Mouse (Mus musculus): Measurements from ENCODE around the gene Foxd1. TPM values are rescaled to one million over a fixed set of nuclear protein-coding genes. Genes with fewer than 3 reads are reported as not detected.

The Foxd1 gene
- polyA plus RNA-seq, 1 experiment from 2014 or later = 2.9 TPM

DNA sequence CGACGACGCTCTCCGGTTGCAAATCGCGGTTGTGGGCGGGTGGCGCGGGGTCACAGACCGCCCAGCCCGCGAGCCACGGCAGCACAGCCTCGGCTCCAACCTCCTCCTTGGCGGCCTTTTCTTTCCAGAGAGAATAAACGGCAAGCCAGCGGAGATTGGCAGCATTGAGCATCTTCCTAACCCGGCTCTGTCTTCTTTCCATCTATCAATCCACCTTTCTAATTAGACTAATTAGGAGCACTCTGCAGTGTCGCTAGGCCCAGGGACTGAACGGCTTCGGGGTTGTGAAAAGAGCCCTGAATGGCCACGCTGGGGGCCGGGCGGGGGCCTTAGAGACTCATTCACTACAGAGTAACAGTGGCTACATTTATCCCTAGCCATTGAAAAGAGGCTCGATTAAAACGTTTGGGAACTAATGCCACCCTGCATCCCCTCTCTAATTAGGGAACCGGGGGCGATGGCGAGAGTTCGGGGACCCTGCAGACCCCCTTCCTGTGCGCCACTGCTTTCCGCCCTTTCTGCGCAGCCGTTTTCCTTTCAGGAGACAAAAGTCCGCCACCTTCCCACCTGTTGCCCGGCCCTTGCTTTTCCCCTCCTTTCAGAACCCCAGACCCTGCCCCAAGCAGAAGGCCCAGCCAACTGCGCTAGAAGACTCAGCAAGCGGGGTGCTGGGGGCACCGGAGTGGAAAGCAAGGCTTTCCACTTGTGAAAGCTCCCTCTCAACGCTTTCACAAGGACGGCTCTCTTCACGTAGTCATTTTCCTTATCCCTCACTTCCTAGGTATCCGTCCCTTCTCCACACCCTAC is 12.6 kb downstream of the Foxd1 start:
- Histone ChIP-seq H3K9me3 (ENCODE audit: control insufficient read depth, low read length) (no peaks in the 10 kb centered on the region), H3K9ac (ENCODE audit: low read depth, low read length) (peak overlapping the region; percentile 53), H3K4me1 (ENCODE audit: control insufficient read depth, insufficient read depth, low read length) (peaks cover 13% of the 10 kb centered on the region; the same call in 1 of the 2 replicates), H3K36me3 (ENCODE audit: control insufficient read depth, insufficient read depth, low read length) (no peaks in the 10 kb centered on the region), H3K27me3 (replicated peaks; ENCODE audit: control insufficient read depth, insufficient read depth, low read length) (peaks cover 80% of the 10 kb centered on the region), H3K27ac (replicated peaks; ENCODE audit: low read depth, low read length) (peak overlapping the region; percentile 35; the same call in 1 of the 2 replicates), H3K4me3 (ENCODE audit: low read depth, low read length) (peak overlapping the region; percentile 37), H3K4me2 (ENCODE audit: low read depth, low read length) (peak overlapping the region; percentile 62)
- DNase-seq (ENCODE audit: low spot score) = no peak
- ATAC-seq (ENCODE audit: low read depth) = peak; percentile 57; the same call in 1 of the 2 replicates
- 6% methylated on average over 31 of the region's 43 CpGs for WGBS

- DNase-seq (ENCODE audit: low spot score) = no peak
- H3K27ac ChIP-seq (replicated peaks; ENCODE audit: low read depth, low read length) = no peak overlapping the region
- H3K4me3 ChIP-seq (ENCODE audit: low read depth, low read length) = no peak overlapping the region
- no peak overlapping the region for H3K9ac ChIP-seq (ENCODE audit: low read depth, low read length)
- no peaks in the 10 kb centered on the region for H3K36me3 ChIP-seq (ENCODE audit: control insufficient read depth, insufficient read depth, low read length)
- H3K9me3 ChIP-seq (ENCODE audit: control insufficient read depth, low read length) = no peaks in the 10 kb centered on the region
- peaks cover 13% of the 10 kb centered on the region; the same call in 1 of the 2 replicates for H3K4me1 ChIP-seq (ENCODE audit: control insufficient read depth, insufficient read depth, low read length)
- 15% methylated on average over 3 of the region's 3 CpGs for WGBS
- no peak for ATAC-seq (ENCODE audit: low read depth)
- no peak overlapping the region for H3K4me2 ChIP-seq (ENCODE audit: low read depth, low read length)
- peaks cover 78% of the 10 kb centered on the region for H3K27me3 ChIP-seq (replicated peaks; ENCODE audit: control insufficient read depth, insufficient read depth, low read length)
These were observed 13.6 kb downstream of the Foxd1 start for GRCm38 (mm10) chr13:98367601-98368000.

DNA sequence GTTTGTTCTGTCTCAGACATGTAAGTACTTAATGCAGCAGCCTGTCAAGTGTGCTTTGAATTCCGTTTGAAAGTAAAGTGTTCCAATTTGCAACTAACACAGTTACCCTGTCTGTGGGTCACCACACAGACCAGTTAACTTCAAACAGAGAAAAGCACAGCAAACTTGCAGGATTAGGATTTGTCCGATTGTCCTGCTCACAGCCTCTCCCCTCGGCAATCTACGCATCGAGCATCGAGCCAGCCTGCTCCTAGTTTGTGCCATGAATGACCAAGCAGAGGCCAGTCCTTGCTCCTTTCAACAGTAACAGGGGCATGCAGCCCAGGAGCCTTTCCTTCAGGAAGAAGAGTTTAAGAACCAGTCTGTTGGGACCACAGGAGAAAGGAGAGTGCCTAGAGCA is 15.0 kb downstream of the Foxd1 start:
- Histone ChIP-seq H3K27me3 (replicated peaks; ENCODE audit: control insufficient read depth, insufficient read depth, low read length) (peaks cover 67% of the 10 kb centered on the region), H3K27ac (replicated peaks; ENCODE audit: low read depth, low read length) (no peak overlapping the region), H3K9me3 (ENCODE audit: control insufficient read depth, low read length) (no peaks in the 10 kb centered on the region), H3K4me2 (ENCODE audit: low read depth, low read length) (no peak overlapping the region), H3K4me3 (ENCODE audit: low read depth, low read length) (no peak overlapping the region), H3K36me3 (ENCODE audit: control insufficient read depth, insufficient read depth, low read length) (no peaks in the 10 kb centered on the region), H3K9ac (ENCODE audit: low read depth, low read length) (no peak overlapping the region), H3K4me1 (ENCODE audit: control insufficient read depth, insufficient read depth, low read length) (peaks cover 13% of the 10 kb centered on the region; the same call in 1 of the 2 replicates)
- ATAC-seq (ENCODE audit: low read depth) (no peak), DNase-seq (ENCODE audit: low spot score) (no peak)
- WGBS = 26% methylated on average over 6 of the region's 6 CpGs

- 26% methylated on average over 8 of the region's 8 CpGs for WGBS
- ATAC-seq (ENCODE audit: low read depth) (no peak; the same call in 1 of the 2 replicates), DNase-seq (ENCODE audit: low spot score) (no peak)
- Histone ChIP-seq H3K9me3 (ENCODE audit: control insufficient read depth, low read length) (no peaks in the 10 kb centered on the region), H3K4me2 (ENCODE audit: low read depth, low read length) (no peak overlapping the region), H3K4me1 (ENCODE audit: control insufficient read depth, insufficient read depth, low read length) (peaks cover 8% of the 10 kb centered on the region; the same call in 1 of the 2 replicates), H3K4me3 (ENCODE audit: low read depth, low read length) (no peak overlapping the region), H3K27me3 (replicated peaks; ENCODE audit: control insufficient read depth, insufficient read depth, low read length) (peaks cover 16% of the 10 kb centered on the region), H3K27ac (replicated peaks; ENCODE audit: low read depth, low read length) (no peak overlapping the region), H3K36me3 (ENCODE audit: control insufficient read depth, insufficient read depth, low read length) (no peaks in the 10 kb centered on the region), H3K9ac (ENCODE audit: low read depth, low read length) (no peak overlapping the region)
These were observed 20.5 kb downstream of the Foxd1 start for GRCm38 (mm10) chr13:98374560-98374959.

DNA sequence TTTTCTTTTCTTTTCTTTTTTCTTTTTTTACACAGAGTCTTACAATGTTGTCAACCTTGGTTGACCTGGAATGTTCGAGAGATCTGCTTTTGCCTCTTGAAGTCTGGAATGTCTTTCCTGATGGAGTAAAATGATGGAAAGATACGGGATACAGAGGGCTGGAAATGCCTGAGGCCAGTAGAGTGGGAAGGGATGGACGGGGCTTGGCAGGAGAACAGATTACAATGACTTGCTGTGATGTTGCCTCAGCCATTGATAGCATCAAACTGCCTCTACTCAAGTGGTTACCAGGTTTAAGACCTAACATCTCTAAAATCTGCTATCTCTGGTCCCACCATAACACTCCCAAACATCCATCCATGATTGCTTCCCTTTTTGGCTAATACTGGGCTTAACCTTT is 20.9 kb downstream of the Foxd1 start:
- 28% methylated on average over 3 of the region's 3 CpGs for WGBS
- peaks cover 8% of the 10 kb centered on the region; the same call in 1 of the 2 replicates for H3K4me1 ChIP-seq (ENCODE audit: control insufficient read depth, insufficient read depth, low read length)
- no peaks in the 10 kb centered on the region for H3K9me3 ChIP-seq (ENCODE audit: control insufficient read depth, low read length)
- no peak overlapping the region for H3K4me2 ChIP-seq (ENCODE audit: low read depth, low read length)
- no peak for ATAC-seq (ENCODE audit: low read depth)
- no peak overlapping the region for H3K4me3 ChIP-seq (ENCODE audit: low read depth, low read length)
- H3K27ac ChIP-seq (replicated peaks; ENCODE audit: low read depth, low read length) = no peak overlapping the region
- DNase-seq (ENCODE audit: low spot score) = no peak
- no peak overlapping the region for H3K9ac ChIP-seq (ENCODE audit: low read depth, low read length)
- H3K36me3 ChIP-seq (ENCODE audit: control insufficient read depth, insufficient read depth, low read length) = no peaks in the 10 kb centered on the region
- H3K27me3 ChIP-seq (replicated peaks; ENCODE audit: control insufficient read depth, insufficient read depth, low read length) = peaks cover 12% of the 10 kb centered on the region

GRCm38 (mm10) chr13:98377746-98378145 is 23.7 kb downstream of the Foxd1 start:
- no peak for DNase-seq (ENCODE audit: low spot score)
- Histone ChIP-seq H3K9ac (ENCODE audit: low read depth, low read length) (no peak overlapping the region), H3K27ac (replicated peaks; ENCODE audit: low read depth, low read length) (no peak overlapping the region), H3K36me3 (ENCODE audit: control insufficient read depth, insufficient read depth, low read length) (no peaks in the 10 kb centered on the region), H3K4me1 (ENCODE audit: control insufficient read depth, insufficient read depth, low read length) (peaks cover 8% of the 10 kb centered on the region; the same call in 1 of the 2 replicates), H3K9me3 (ENCODE audit: control insufficient read depth, low read length) (no peaks in the 10 kb centered on the region), H3K4me3 (ENCODE audit: low read depth, low read length) (no peak overlapping the region), H3K27me3 (replicated peaks; ENCODE audit: control insufficient read depth, insufficient read depth, low read length) (no peaks in the 10 kb centered on the region), H3K4me2 (ENCODE audit: low read depth, low read length) (no peak overlapping the region)
- no peak for ATAC-seq (ENCODE audit: low read depth)
- WGBS = 76% methylated on average over 3 of the region's 3 CpGs

DNA sequence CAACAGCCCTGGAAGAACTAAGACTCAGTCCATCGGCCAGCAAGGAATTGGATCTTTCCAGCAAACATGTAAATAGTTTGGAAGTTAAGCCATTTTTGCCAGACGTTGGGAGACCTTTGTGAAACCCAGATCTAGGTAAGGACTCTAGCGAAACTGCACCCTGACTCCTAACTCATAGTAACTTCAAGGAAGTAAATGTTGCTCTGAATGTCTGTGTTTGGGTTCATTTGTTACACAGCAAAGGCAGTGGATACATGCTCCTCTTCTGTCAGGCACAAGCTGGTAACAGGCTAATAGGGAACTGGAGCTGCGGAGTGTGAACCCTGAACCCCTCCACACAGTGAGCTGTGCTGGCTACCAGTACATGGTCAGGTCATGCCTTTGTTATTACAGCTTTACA is 28.7 kb downstream of the Foxd1 start:
- H3K27ac ChIP-seq (replicated peaks; ENCODE audit: low read depth, low read length) = no peak overlapping the region
- no peaks in the 10 kb centered on the region; the same call in 1 of the 2 replicates for H3K27me3 ChIP-seq (replicated peaks; ENCODE audit: control insufficient read depth, insufficient read depth, low read length)
- H3K4me2 ChIP-seq (ENCODE audit: low read depth, low read length) = no peak overlapping the region
- no peak overlapping the region for H3K9ac ChIP-seq (ENCODE audit: low read depth, low read length)
- no peak overlapping the region for H3K4me3 ChIP-seq (ENCODE audit: low read depth, low read length)
- ATAC-seq (ENCODE audit: low read depth) (no peak), DNase-seq (ENCODE audit: low spot score) (no peak)
- H3K36me3 ChIP-seq (ENCODE audit: control insufficient read depth, insufficient read depth, low read length) = no peaks in the 10 kb centered on the region
- H3K9me3 ChIP-seq (ENCODE audit: control insufficient read depth, low read length) = peaks cover 9% of the 10 kb centered on the region
- WGBS = 83% methylated on average over 4 of the region's 4 CpGs
- H3K4me1 ChIP-seq (ENCODE audit: control insufficient read depth, insufficient read depth, low read length) = no peaks in the 10 kb centered on the region

DNA sequence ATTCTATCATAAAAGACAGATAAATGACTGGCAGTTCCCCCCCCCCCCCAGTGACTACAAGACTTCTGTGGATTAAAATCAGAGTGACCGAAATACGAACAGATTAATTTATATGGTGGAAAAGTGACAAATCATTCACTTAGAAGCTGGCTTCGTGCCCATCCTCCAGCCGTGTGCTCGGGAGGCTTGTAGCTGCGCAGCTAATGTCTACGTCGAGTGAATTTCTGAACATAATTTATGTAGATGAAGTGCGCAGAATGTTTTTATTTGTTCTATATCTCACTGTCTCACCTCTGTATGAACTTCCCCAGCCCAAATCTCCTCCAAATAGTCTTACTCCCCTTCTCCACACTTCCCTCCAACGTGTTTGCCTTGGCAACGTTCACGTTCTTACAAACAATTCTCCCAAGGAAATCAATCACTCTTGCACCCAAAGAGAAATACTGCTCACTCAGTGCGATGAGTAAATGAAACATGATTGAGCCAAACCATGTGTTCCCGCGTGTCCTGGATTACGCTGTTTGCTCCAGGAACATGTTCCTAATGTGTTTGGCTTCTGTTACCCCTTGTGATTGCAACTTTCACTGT is 30.0 kb downstream of the Foxd1 start:
- no peak overlapping the region for H3K9ac ChIP-seq (ENCODE audit: low read depth, low read length)
- no peak overlapping the region for H3K27ac ChIP-seq (replicated peaks; ENCODE audit: low read depth, low read length)
- ATAC-seq (ENCODE audit: low read depth) (peak; percentile 33; the same call in 1 of the 2 replicates), DNase-seq (ENCODE audit: low spot score) (peak; percentile 47)
- H3K9me3 ChIP-seq (ENCODE audit: control insufficient read depth, low read length) = peaks cover 9% of the 10 kb centered on the region
- H3K4me2 ChIP-seq (ENCODE audit: low read depth, low read length) = no peak overlapping the region
- no peak overlapping the region for H3K4me3 ChIP-seq (ENCODE audit: low read depth, low read length)
- H3K4me1 ChIP-seq (ENCODE audit: control insufficient read depth, insufficient read depth, low read length) = no peaks in the 10 kb centered on the region
- no peaks in the 10 kb centered on the region for H3K36me3 ChIP-seq (ENCODE audit: control insufficient read depth, insufficient read depth, low read length)
- WGBS = 62% methylated on average over 16 of the region's 16 CpGs
- H3K27me3 ChIP-seq (replicated peaks; ENCODE audit: control insufficient read depth, insufficient read depth, low read length) = peaks cover 4% of the 10 kb centered on the region; the same call in 1 of the 2 replicates
